Mouse (Mus musculus) Patski (cell line): ENCODE measurements around the gene C330021F23Rik. TPM values are rescaled to one million over a fixed set of nuclear protein-coding genes. Genes with fewer than 3 reads are reported as not detected.

ENCODE experiments used
- ATAC-seq: fragments of 100-300 bp; one replicate; pipeline ENCODE4 v1.8.0; 2021
- CTCF ChIA-PET: fragments of 350-600 bp; sonication (Branson Sonifier 250); formaldehyde crosslinking; loops from one replicate; lab custom pipeline; 2022; ENCODE audit warnings: inconsistent platforms; lab: Charles Lee
- POLR2A ChIA-PET: fragments of 350-600 bp; sonication (Branson Sonifier 250); formaldehyde crosslinking; loops from one replicate; lab custom pipeline; 2022; ENCODE audit warnings: antibody characterized with exemption, inconsistent platforms; lab: Charles Lee
- DNase-seq: peaks from one replicate; pipeline ENCODE4 v3.0.0-alpha.2; 2011; ENCODE audit warnings: low read depth, low spot score
- H3K27me3 ChIP-seq: fragments of 371-371 bp; one replicate; pipeline ENCODE4 v1.5.1; 2021
- CTCF ChIP-seq: fragments of 100-300 bp; IDR thresholded peaks from one replicate; pipeline ENCODE4 v1.5.1; 2021
- in situ Hi-C: fragments of 300-500 bp; cut with MboI; formaldehyde crosslinking; loops from 3 replicates; pipeline ENCODE4 v1.11.1; 2018; ENCODE audit warnings: low pct_unique_long_range_greater_than_20kb, mixed read lengths
- polyA plus RNA-seq: library from polyadenylated mRNA; unstranded; gene quantifications from one replicate; pipeline ENCODE4 v1.2.3, GENCODE M21; 2021

The C330021F23Rik gene
- polyA plus RNA-seq, 1 experiment from 2014 or later = 3.3 TPM

DNA sequence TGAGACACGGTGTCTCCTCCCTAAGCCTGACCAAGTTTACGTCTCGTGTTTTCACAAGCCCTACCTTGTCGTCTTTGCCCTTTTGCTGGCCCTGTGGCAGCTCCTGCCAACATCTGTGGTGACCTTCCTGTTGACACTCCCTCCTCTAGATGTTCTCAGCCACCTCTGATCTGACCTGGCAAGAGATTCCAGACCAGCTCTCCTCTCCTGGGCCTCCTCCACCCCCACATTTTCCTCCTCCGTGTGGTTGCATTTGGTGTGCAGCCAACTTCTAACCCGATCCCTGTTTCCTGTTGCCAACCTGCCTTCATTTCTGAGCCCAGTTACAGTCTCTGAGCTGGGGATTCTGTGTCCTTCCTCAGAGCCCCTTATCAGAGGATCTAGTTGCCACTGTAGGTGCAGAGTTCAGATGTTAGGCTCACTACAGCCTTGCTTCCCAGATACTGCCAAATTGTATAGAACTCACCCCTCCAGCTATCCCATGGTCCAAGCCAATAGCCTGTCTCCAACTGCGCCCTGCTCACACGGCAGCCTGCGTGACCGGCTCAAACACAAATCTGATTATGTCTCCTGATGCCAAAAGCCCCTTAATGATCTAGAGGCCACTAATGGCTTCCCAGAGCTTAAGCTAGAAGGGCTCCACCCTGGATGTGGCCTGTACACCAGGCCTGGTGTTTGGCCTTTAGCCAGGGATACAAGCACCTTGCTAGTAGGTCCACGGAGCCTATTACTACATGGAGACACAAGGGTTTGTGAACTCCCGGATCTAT lies 41.4 kb downstream of the C330021F23Rik start:
- CTCF ChIA-PET = interaction anchor here (0.7 to 2.5 kb wide), 6 partner anchors 9 to 63 kb away, joined by 3 to 8 read pairs (median 4); partner anchors contain the start of gene Fcor
- no peaks in the 10 kb centered on the region for H3K27me3 ChIP-seq
- DNase-seq (no peak), ATAC-seq (no peak)
- POLR2A ChIA-PET = interaction anchor here (1.0 to 1.7 kb wide), 2 partner anchors 11 to 94 kb away, joined by 3 to 7 read pairs; partner anchors contain the start of gene Pnpla6
- TF ChIP-seq CTCF = no peak
- in situ Hi-C loops = no loop called here

DNA sequence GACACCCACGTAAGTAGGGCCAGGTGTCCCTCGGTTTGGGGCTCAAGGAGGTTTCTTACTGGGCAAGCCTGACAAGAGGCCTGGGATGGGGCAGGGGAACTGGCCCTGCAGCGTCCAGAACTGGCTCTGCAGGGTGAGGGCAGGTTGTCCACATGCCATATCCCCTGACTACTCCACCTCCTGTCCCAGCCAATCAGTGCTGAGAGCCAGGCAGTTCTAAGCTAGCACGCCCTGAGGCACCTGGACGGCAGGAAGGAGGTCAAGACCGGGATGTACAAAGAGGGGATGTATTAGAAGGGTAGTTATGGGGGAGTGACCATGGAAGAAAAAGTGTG lies 42.0 kb downstream of the C330021F23Rik start:
- in situ Hi-C loops = no loop called here
- ChIA-PET POLR2A (interaction anchor here (1.0 to 1.7 kb wide), 2 partner anchors 10 to 94 kb away, joined by 3 to 7 read pairs; partner anchors contain the start of gene Pnpla6), CTCF (interaction anchor here (1.0 to 2.5 kb wide), 7 partner anchors 10 to 66 kb away, joined by 3 to 8 read pairs (median 4); partner anchors contain the start of genes Fcor and Trappc5)
- no peak for TF ChIP-seq CTCF
- no peak for ATAC-seq
- no peak for DNase-seq
- no peaks in the 10 kb centered on the region for H3K27me3 ChIP-seq

DNA sequence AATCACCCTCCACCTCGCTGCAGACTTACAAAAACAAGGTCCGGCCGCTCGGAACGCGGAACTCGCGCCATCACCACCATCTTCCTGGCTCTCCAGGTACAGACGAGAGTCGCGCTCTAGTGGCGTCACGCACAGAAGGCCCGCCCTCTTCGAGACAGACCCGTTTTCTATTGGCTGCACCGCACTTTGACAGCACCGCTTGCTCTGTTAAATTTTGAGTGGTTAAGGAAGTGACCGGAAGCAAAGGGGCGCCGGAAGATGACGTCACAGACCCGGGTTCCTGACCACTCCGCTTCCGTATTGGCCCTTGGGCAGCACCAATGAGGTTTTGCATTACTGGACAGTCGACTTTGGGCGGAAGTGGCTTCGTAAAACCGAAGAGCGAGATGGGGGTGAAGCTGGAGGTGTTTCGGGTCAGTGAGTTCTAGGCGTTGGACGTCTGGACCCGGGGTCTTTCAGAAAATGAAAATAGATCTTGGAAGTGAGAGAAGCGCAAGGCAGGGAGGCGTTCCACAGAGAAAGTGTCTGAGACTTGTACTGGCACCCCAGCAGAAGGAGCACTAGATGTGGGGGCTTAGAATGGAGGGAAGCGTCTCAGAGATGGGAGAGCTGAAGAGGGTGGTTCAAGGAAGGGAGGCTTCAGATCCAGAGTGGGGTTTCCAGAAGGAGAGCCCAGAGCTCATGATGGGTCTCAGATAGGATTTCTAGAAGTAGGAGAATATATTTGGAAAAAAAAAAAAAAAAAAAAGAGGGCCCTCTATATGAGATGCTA lies 53.6 kb downstream of the C330021F23Rik start, which contains the start of the genes Xab2 and Pet100:
Xab2 (minus strand) TSS at position 118 of the 772 bp plus-strand sequence.
Pet100 (plus strand) TSS at position 350 of the 772 bp plus-strand sequence.
- no peak for TF ChIP-seq CTCF
- ChIA-PET CTCF (interaction anchor here (1.3 to 3.2 kb wide), 3 partner anchors 11 to 62 kb away, joined by 4 to 16 read pairs (median 11); partner anchors contain the start of gene Fcor), POLR2A (interaction anchor here (0.6 to 1.9 kb wide), 8 partner anchors 13 to 1450 kb away, joined by 3 to 7 read pairs (median 4); partner anchors contain the start of genes Fcor and Trappc5)
- H3K27me3 ChIP-seq = no peaks in the 10 kb centered on the region
- in situ Hi-C loops = no loop called here
- ATAC-seq (peak; percentile 91), DNase-seq (peak; percentile 99)

DNA sequence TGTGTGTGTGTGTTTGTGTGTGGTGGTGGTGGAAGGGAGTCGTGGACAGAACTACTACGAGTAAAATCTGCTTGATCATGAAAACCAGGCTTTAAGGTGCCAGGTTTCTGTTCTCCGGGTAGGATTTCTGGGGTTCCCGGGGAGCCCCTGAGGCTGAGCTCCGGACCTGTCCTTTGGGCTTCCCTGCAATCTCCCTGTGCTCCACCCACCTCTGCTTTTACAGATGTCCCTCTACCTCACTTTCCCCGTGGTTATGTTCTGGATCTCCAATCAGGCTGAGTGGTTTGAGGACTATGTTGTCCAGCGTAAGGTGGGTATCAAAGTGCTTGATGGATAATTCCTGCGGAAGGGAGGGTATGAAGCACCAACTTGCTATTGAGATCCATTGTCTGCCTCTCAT lies 54.3 kb downstream of the C330021F23Rik start:
- TF ChIP-seq CTCF = no peak
- ChIA-PET POLR2A (interaction anchor here (1.4 to 1.6 kb wide), 2 partner anchors 50 to 106 kb away, joined by 3 read pairs; partner anchors contain the start of gene Fcor), CTCF (interaction anchor here (1.0 to 3.2 kb wide), 5 partner anchors 9 to 63 kb away, joined by 4 to 16 read pairs (median 4); partner anchors contain the start of gene Fcor)
- DNase-seq (no peak), ATAC-seq (no peak)
- in situ Hi-C loops = no loop called here
- H3K27me3 ChIP-seq = no peaks in the 10 kb centered on the region

DNA sequence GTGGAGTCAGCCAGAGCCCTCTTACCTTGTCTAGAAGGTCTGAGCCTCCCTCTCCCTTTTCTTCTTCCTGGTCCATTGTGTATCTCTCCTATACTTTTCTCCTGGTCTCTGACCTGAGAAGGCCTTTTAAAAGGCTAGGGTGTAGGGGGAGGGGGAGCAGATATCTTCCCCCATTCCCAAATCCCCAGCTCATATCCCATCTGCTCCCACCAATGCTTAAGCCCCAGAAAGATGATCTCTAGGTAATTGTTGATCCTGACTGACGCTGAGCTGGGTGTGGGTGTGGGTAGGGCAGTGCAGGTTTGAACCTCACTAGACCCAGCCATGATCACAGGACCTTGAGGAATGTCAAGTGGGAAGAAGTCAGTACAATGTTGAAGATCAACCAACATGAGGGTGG lies 57.7 kb downstream of the C330021F23Rik start, which contains the start of gene Pcp2:
Pcp2 (minus strand) TSS at position 101 of the 400 bp plus-strand sequence.
- POLR2A ChIA-PET = no interaction called here
- in situ Hi-C loops = loop anchor here (5.0 kb wide), 2 partner anchors 47 to 68 kb away; partner anchors contain the start of gene Fcor
- TF ChIP-seq CTCF = no peak
- DNase-seq = no peak
- CTCF ChIA-PET = interaction anchor here (0.8 kb wide), 1 partner anchor 46 kb away, joined by 4 read pairs; the partner anchor contains the start of gene Fcor
- H3K27me3 ChIP-seq = no peaks in the 10 kb centered on the region
- ATAC-seq = no peak

DNA sequence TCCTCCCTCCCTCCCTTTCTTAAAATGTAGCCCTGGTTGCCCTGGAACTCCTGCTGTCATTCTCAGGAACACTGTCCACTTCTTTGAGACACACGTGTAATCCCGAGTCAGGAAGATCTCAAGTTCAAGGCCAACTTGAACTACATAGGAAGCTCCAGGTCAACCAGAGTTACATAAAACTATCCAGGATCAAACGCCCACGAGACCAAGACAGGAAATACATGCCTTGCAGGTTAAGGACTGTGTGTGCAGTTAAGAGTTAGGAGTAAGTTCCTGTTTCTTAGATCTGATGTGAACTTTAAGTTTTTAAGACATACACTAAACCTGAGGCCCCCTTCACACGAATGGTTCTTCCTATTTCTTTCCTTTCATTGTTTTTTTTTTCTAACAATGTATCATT lies 59.2 kb downstream of the C330021F23Rik start:
- in situ Hi-C loops = loop anchor here (5.0 kb wide), 2 partner anchors 45 to 70 kb away; partner anchors contain the start of gene Fcor
- no peak for DNase-seq
- no peak for TF ChIP-seq CTCF
- H3K27me3 ChIP-seq = no peaks in the 10 kb centered on the region
- no peak for ATAC-seq
- POLR2A ChIA-PET = no interaction called here
- CTCF ChIA-PET = interaction anchor here (1.9 to 6.4 kb wide), 3 partner anchors 30 to 49 kb away, joined by 5 to 41 read pairs (median 20); partner anchors contain the start of genes Fcor and Trappc5

DNA sequence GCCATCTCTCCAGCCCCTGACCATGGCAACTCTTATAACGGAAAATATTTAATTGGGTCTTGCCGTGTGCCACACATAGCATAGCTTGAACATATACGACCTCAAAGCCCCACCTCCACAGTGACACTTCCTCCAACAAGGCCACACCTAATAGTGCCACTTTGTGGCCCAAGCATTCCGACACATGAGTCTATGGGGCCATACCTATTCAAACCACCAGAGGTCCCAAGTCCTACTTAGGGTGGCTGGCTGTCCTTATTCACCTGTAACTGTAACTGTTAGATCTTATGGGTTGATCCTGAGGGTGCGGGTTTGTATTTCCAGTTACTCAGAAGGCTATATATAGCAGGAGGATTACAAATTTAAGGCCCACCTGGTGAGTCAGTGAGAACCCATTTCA lies 60.2 kb downstream of the C330021F23Rik start:
- no peak for TF ChIP-seq CTCF
- ATAC-seq = no peak
- CTCF ChIA-PET = interaction anchor here (0.7 to 6.4 kb wide), 9 partner anchors 10 to 161 kb away, joined by 3 to 41 read pairs (median 4); partner anchors contain the start of genes Fcor and Trappc5
- in situ Hi-C loops = loop anchor here (5.0 kb wide), 2 partner anchors 44 to 71 kb away; partner anchors contain the start of gene Fcor
- DNase-seq = no peak
- no peaks in the 10 kb centered on the region for H3K27me3 ChIP-seq
- POLR2A ChIA-PET = no interaction called here

DNA sequence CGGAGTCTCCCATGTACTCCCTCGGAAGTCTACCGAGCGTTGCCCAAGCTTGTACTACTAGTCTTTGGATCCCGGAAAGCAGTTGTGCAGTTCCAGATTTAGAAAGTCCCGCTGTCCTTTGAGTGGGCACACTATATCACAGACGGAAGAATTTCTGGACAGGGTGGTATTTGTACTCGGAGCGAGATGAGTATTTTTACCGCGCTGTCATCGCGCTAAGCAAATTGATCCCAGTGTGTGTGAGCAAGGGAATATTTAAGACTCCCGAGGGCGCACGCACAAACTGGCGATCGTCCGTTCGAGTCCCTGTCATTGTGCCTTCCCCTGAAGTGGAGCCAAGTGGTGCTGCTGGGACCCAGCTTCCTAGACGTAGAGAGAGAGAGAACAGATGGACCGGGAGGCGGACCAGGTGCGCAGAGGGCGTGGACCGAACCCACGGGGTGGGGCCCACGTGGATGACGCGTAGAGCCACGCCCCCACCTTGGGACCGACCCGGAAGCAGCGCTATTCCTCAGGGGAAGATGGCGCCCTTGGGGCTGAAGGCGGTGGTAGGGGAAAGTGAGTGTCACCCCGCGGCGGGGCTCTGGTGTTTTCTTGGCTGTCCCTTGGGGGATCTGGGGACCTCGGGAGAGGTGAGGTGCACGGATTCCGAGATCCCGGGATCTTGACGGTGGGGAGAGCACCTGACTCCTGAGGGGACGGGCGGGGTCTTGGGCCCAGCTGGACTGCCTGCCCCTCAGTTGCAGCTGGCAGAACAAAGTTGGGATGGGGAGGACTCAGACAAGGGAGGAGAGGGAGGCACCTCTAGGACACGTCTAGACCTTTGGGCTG lies 63.1 kb downstream of the C330021F23Rik start, which contains the start of gene Stxbp2:
Stxbp2 (plus strand) TSS at position 309 of the 831 bp plus-strand sequence.
- H3K27me3 ChIP-seq = no peaks in the 10 kb centered on the region
- in situ Hi-C loops = no loop called here
- ChIA-PET POLR2A (interaction anchor here (1.0 to 1.6 kb wide), 3 partner anchors 15 to 34 kb away, joined by 3 read pairs; partner anchors contain the start of gene Mcemp1), CTCF (interaction anchor here (1.1 to 6.4 kb wide), 4 partner anchors 10 to 45 kb away, joined by 4 to 41 read pairs (median 12); partner anchors contain the start of genes Fcor and Trappc5)
- DNase-seq (no peak), ATAC-seq (peak; percentile 91)
- no peak for TF ChIP-seq CTCF
